Comparison of ENCODE assay signal across 22 mouse cellular contexts in the genomic region with DNA sequence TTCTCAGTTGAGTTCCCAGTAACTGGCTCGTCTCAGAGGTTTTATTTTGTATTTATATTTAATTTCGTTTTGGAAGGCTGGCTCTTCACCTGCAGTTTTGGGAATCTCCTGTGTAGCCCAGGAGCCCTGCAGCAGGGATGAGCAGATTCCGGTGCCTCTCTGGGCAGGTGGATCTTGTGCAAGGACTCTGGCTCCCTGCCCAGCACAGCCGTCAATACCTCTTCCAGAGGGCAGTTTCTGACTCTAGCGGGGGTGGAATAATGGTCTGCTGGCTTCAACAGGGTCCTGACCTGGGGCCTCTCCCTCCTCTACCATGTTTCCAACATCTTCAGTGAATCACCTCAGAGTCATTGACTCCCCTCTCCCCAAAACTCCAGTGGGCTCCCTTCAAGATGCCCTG.
DNase-seq lines count a peak whose midpoint lies in the region; ATAC-seq and TF ChIP-seq lines count a peak whose summit lies in the region.
"Had no signal": no experiment of that assay in that cellular context is flagged by ENCODE, and none has a peak within 500 bp of the region (broad histone marks: within the 10 kb centered on the region; RNA-seq: fewer than 3 reads in every experiment).

No protein-coding gene starts in this region.

- peaks cover 4% of the 10 kb centered on the region; the same call in 1 of the 2 replicates for H3K4me1 ChIP-seq in forebrain, embryonic 11.5 days (replicated peaks; ENCODE audit: control insufficient read depth, insufficient read depth, low read length)
- H3K4me1 ChIP-seq in forebrain, embryonic 12.5 days, result peaks cover 24% of the 10 kb centered on the region
- H3K4me1 ChIP-seq in liver, adult 2 months (ENCODE audit: control insufficient read depth, insufficient read depth, low read length), result no peaks in the 10 kb centered on the region
- peaks cover 32% of the 10 kb centered on the region for H3K4me1 ChIP-seq in hindbrain, embryonic 12.5 days

- no peaks in the 10 kb centered on the region for H3K9me3 ChIP-seq in forebrain, embryonic 11.5 days (ENCODE audit: control insufficient read depth, low read length)
- H3K9me3 ChIP-seq in forebrain, embryonic 12.5 days, result no peaks in the 10 kb centered on the region
- H3K9me3 ChIP-seq in hindbrain, embryonic 12.5 days (replicated peaks), result no peaks in the 10 kb centered on the region
- H3K9me3 ChIP-seq: forebrain, embryonic 13.5 days; limb, embryonic 10.5 days had no signal

- H3K27me3 ChIP-seq in forebrain, embryonic 11.5 days (ENCODE audit: control insufficient read depth, insufficient read depth, low read length), result no peaks in the 10 kb centered on the region
- H3K27me3 ChIP-seq in forebrain, embryonic 12.5 days, result peaks cover 3% of the 10 kb centered on the region; the same call in 1 of the 2 replicates
- H3K27me3 ChIP-seq in liver, adult 2 months (ENCODE audit: control insufficient read depth, insufficient read depth, low read length), result no peaks in the 10 kb centered on the region
- no peaks in the 10 kb centered on the region for H3K27me3 ChIP-seq in hindbrain, embryonic 12.5 days
- H3K27me3 ChIP-seq: forebrain, embryonic 13.5 days had no signal

- H3K79me2 ChIP-seq in liver, adult 2 months (ENCODE audit: control insufficient read depth, insufficient read depth, low read length), result no peaks in the 10 kb centered on the region

- no peak overlapping the region for H3K9ac ChIP-seq in forebrain, embryonic 11.5 days (ENCODE audit: low read length)
- H3K9ac ChIP-seq in forebrain, embryonic 12.5 days, result no peak overlapping the region
- no peak overlapping the region for H3K9ac ChIP-seq in liver, adult 2 months (ENCODE audit: low read depth, low read length)
- no peak overlapping the region for H3K9ac ChIP-seq in hindbrain, embryonic 12.5 days
- H3K9ac ChIP-seq: forebrain, embryonic 13.5 days; lung, embryonic 14.5 days had no signal

- no peak overlapping the region for H3K4me2 ChIP-seq in forebrain, embryonic 11.5 days (ENCODE audit: low read depth, low read length, severe bottlenecking)
- no peak overlapping the region for H3K4me2 ChIP-seq in forebrain, embryonic 12.5 days
- no peak overlapping the region for H3K4me2 ChIP-seq in hindbrain, embryonic 12.5 days (replicated peaks)
- H3K4me2 ChIP-seq: forebrain, embryonic 13.5 days; lung, embryonic 14.5 days; midbrain, embryonic 11.5 days had no signal

- H3K27ac ChIP-seq in forebrain, embryonic 11.5 days (ENCODE audit: low read depth, low read length), result no peak overlapping the region
- H3K27ac ChIP-seq in forebrain, embryonic 12.5 days, result no peak overlapping the region
- H3K27ac ChIP-seq in liver, adult 2 months (replicated peaks; ENCODE audit: insufficient read depth, low read depth, low read length), result no peak overlapping the region
- H3K27ac ChIP-seq in hindbrain, embryonic 12.5 days, result no peak overlapping the region
- H3K27ac ChIP-seq: forebrain, embryonic 13.5 days; heart, adult 2 months; kidney, postnatal 0 days; limb, embryonic 10.5 days had no signal

- 69% methylated on average over 5 of the region's 5 CpGs for WGBS in forebrain, embryonic 11.5 days
- 71% methylated on average over 5 of the region's 5 CpGs for WGBS in forebrain, embryonic 12.5 days
- WGBS in liver, adult 2 months, result 21% methylated on average over 5 of the region's 5 CpGs
- WGBS in hindbrain, embryonic 12.5 days, result 44% methylated on average over 5 of the region's 5 CpGs

- no peak overlapping the region for H3K4me3 ChIP-seq in forebrain, embryonic 11.5 days (ENCODE audit: low read depth, low read length)
- H3K4me3 ChIP-seq in forebrain, embryonic 12.5 days (replicated peaks), result no peak overlapping the region
- H3K4me3 ChIP-seq in liver, adult 2 months (ENCODE audit: insufficient read depth, low read depth, low read length), result no peak overlapping the region
- no peak overlapping the region for H3K4me3 ChIP-seq in hindbrain, embryonic 12.5 days
- H3K4me3 ChIP-seq: forebrain, embryonic 13.5 days; heart, adult 2 months; limb, embryonic 10.5 days had no signal

- TF ChIP-seq CTCF in liver, adult 2 months (IDR thresholded peaks at IDR 0.05; ENCODE audit: low read depth, low read length), result no peak

- no peak for ATAC-seq in forebrain, embryonic 11.5 days (replicated peaks; ENCODE audit: low FRiP score)
- ATAC-seq in forebrain, embryonic 12.5 days (ENCODE audit: low FRiP score), result no peak
- ATAC-seq in hindbrain, embryonic 12.5 days (ENCODE audit: low FRiP score), result no peak
- ATAC-seq in megakaryocyte progenitor cell, adult 5-6 weeks (replicated peaks; ENCODE audit: poor library complexity), result no peak
- ATAC-seq: activated CD4-positive, CD25-positive, alpha-beta regulatory T cell, adult 4 months; forebrain, embryonic 13.5 days; hindbrain, embryonic 16.5 days; intestine, postnatal 0 days; Patski had no signal

- H3K36me3 ChIP-seq in forebrain, embryonic 11.5 days (ENCODE audit: control insufficient read depth, insufficient read depth, low read length), result no peaks in the 10 kb centered on the region
- H3K36me3 ChIP-seq in forebrain, embryonic 12.5 days (replicated peaks), result no peaks in the 10 kb centered on the region
- no peaks in the 10 kb centered on the region for H3K36me3 ChIP-seq in liver, adult 2 months (ENCODE audit: control insufficient read depth, insufficient read depth, low read length)
- no peaks in the 10 kb centered on the region for H3K36me3 ChIP-seq in hindbrain, embryonic 12.5 days
- H3K36me3 ChIP-seq: limb, embryonic 10.5 days had no signal

- no peak for TF ChIP-seq POLR2A in liver, adult 2 months (IDR thresholded peaks at IDR 0.05; ENCODE audit: extremely low read depth, insufficient read depth, low read length)

- DNase-seq in forebrain, embryonic 11.5 days (ENCODE audit: low spot score), result peak; percentile 40
- peak; percentile 19 to 52 for DNase-seq in adrenal gland, postnatal 36 days
- DNase-seq in cerebellum, adult 8-10 months, result peak; percentile 72
- peak; percentile 69 for DNase-seq in liver, adult 2 months (ENCODE audit: extremely low read depth, low read depth, low spot score)
- DNase-seq in frontal cortex, postnatal 25 days (ENCODE audit: low spot score in 2 of 2), result no peak
- DNase-seq: layer of hippocampus, postnatal 36 days; lung, embryonic 14.5 days; lung, postnatal 4 days; right cerebral cortex, postnatal 25 days; thymus, postnatal 25 days had no signal

Comparison
In these comparisons a context has a peak if more than half of its experiments do, and no peak if none do; other contexts are left out.
1. DNase-seq: peak in forebrain, embryonic 11.5 days (single experiment), adrenal gland, postnatal 36 days (2 of 2), cerebellum, adult 8-10 months (single experiment) and liver, adult 2 months (single experiment); none in frontal cortex, postnatal 25 days (0 of 2).